Mouse (Mus musculus): ENCODE results near the gene Smarcb1.

The Smarcb1 gene

DNA sequence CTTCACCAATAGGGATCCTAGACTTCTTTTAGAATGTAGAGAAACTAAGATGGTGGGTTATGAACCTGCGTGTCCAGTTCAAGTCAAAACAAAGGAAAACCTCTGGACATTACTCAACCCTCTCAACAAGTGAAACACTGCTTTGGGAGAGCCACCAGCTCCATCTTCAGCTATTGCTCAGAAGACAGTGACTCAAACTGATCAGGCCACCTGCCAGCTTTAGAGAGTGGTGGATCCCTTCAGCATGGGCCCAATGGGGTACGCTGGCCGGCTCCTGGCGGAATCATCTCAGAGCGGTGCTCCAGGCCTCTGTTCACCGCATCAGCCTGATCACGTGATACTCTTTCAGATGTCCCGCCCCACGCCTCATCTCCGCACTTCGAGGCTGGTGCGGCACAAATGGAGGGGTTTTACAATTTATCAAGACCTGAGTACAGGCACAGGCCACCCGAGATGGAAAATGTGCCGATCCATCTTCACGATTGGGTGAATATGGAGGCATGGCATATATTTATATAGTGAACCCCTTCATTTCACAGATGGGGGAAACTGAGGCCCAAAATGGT, 65.9 kb downstream of the Smarcb1 start:
- no peak for DNase-seq (ENCODE audit: low spot score)

DNA sequence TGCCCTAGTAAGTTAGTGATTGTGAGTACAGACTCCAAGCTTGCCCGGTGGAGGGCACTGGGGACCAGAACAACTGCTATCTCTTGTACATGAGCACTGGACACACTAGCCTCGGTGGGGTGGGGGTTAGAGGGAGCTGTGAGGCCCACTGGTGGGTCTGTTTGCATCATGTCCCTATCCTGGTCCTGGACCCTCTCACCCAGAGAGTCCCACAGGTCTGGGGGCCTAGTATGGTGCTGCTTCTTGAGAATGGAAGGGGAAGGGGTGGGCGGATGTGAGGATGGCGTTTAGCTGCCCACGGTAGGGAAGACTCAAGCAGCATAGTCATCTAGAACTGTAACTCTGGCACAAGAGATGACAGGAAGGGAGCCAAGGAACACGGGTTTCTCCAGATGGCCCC, 66.6 kb downstream of the Smarcb1 start:
- no peak for DNase-seq (ENCODE audit: low spot score)

DNA sequence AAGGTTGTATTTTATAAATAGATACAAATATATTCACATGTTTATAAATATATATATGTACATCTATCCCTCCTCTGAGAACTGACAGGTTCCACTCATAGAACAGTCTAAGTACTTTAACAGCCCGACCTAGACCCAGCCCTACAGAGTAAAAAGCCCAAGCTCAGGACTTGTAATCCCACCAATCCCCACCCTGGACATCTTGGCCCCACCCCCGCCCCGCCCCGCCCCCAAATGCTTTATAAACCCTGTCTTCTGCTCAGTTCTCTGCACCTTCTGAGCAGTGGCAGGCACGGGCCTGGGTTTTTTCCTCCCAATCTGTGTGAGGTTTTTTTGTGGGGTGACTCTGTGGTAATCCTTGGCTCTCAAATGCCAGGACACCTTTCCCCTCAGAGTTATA, 67.3 kb downstream of the Smarcb1 start:
- DNase-seq (ENCODE audit: low spot score), result no peak

DNA sequence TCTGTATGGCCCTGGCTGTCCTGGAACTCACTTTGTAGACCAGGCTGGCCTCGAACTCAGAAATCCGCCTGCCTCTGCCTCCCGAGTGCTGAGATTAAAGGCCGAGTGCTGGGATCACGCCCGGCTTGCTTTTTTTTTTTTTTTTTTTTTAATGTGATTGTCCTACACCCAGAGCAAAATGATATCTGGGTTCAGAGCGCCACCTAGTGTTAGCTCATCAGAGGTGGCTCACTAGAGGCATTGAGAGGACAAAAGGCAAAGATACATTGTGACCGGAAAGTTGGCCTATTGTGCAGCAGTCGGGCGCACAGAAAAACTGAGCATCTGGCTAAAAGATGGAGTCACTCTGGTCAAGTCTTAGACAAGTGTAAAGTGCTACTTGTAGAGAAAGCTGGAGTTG, 68.0 kb downstream of the Smarcb1 start:
- peak; percentile 86 for DNase-seq (ENCODE audit: low spot score)

DNA sequence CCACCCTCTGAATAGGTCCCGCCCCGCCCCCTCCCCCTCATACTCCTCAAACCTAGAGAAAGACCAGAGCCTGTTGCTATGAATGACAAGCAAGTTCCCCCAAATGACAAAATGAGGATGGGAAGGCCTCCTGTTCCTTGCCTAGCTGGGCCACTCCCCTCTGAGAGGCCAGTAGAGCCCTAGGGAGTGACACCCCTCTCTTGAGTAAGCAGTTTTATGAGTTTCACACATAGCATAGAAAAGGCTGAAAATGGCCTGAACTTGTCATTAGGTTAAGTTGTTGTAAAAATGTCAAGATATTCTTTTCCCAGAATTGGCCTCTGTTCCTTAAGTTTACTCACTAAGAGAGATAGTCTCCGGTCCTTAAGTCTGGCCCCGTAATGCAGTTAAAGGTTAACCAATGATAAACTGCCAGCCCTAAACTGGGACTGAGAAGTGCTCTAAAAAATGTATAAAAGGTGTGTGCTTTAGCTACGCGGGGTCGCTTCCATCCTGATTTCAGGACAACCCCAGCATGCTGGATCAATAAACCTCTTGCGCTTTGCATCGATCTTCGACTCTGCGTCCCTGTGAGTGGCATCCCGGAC, 68.8 kb downstream of the Smarcb1 start:
- DNase-seq (ENCODE audit: low spot score), result no peak

DNA sequence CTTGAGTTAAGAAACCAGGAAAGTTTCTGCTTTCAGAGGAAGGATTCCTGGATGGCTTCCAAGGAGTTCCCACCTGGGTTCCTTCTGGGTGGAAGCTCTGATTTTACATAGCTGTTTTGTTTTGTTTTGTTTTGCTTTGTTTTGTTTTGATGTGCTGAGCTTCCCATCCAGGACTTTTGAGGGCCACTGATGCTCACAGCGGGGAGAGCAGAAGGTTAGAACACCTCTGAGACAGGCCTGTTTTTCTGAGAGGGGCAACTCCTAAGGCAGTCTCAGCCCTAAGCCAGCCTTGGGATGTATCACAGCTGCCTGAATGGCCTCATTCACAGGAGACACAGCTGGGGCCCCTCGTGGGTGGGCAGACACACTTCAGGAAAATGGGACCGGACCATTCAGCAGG, 69.7 kb downstream of the Smarcb1 start:
- DNase-seq (ENCODE audit: low spot score), result no peak

DNA sequence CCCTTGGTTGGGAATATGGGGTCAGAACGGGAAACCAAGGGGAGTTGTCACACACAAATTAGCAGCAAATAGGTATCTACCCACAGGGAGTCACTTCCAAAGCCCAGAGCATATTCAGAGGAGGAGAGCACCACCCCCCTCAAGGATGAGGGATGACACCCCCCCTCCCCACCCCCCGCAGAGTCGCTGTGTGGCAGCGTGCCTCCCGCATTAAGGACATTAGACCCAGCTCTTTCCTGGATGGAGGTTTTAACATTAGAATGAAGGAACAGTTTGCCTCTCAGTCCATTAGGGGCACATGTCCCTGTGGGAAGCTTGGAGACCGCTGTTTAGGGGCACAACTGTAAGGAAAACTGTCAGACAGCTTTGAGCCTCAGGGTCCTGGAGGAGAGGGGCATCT, 70.3 kb downstream of the Smarcb1 start:
- no peak for DNase-seq (ENCODE audit: low spot score)

DNA sequence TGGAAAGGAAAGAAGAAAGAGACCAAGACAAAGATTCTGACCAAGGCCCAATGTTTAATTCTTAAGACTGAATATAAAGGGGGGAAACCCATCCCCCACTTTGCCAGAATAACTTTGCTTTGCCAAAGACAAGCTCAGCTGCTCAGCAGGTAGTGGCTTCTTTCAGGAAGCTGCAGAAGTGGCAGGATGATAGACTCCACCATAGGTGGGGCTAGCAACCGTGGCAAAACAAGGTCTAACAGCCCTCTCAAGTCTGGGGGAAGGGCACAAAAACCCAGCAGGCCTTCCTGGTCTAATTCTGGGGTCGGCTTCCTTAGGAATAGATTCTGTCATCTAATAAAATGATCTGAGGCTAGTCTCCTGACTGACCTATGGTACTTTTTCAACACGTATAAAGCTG, 73.0 kb downstream of the Smarcb1 start:
- DNase-seq (ENCODE audit: low spot score), result no peak

Data from testis, postnatal 14 days (tissue).